Mouse (Mus musculus) adrenal gland, adult 2 months (tissue): ENCODE data around the gene Atpaf1. TPM values are rescaled to one million over a fixed set of nuclear protein-coding genes. Genes with fewer than 3 reads are reported as not detected.
A peak's percentile ranks its signal among the peaks of the same experiment; 100 is the strongest.

Source experiments
- DNase-seq: peaks from one replicate; pipeline ENCODE4 v3.0.0; 2021
- long read RNA-seq: library from polyadenylated mRNA; stranded (forward); transcript quantifications from one replicate; pipeline ENCODE4 v2.0.0, GENCODE M21; 2021
- polyA plus RNA-seq: library from polyadenylated mRNA; depleted of rRNA; stranded (reverse); fragments of >200 nt; gene quantifications from 2 replicates; pipeline ENCODE4 v1.2.3, GENCODE M21; 2012; rRNA removed
- total RNA-seq, 2 experiments: library from RNA; stranded (reverse); gene quantifications; 2 replicates each; pipeline ENCODE4 v1.2.3; 2021

Gene Atpaf1
- 10 to 100 TPM; 41.9 to 72.8 TPM for total RNA-seq
- 90.6 and 92.6 TPM in 2 replicates for polyA plus RNA-seq
- long read RNA-seq, transcript Atpaf1-203 (9 exons, 2,330 nt): major isoform, 40 of 44 reads
- long read RNA-seq, partial matches to known transcripts: 1 of 44 reads
- long read RNA-seq, other reads (novel, unspliced or antisense): 3 of 44 reads

DNA sequence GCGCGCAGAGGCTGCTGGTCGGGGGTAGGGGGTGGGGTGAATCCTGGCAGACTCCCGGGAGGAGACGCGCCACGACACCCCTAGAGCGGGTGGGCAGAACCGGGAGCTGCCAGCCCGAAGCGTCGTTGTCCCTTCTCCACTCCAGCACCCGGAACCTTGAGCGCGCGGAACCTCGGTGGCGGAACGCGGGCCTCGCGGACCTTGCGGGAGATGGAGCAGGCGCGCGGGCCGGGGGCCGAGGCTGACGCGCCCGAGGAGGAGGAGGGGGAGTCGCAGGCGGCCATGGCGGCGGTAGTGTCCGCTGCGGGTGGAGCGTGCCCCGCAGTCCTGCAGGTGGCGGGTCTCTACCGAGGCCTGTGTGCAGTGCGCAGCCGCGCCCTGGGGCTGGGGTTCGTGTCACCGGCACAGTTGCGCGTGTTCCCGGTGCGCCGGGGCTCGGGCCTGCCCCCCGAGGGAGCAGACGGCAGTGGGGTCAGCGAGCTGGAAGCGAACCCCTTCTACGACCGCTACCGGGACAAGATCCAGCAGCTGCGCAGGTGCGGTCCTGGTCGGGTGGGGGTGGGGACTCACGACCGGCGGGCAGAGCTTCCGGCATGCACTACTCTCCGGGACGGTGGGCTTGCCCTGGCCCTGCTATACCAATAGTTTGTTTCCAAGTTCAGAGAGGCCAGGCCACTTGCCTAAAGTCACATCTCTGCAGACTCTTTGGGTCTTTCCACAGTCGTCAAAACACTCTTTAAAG lies at the start of gene Atpaf1:
Gene Atpaf1 (plus strand): TSS at position 44 of the 742 bp plus-strand sequence.
- DNase-seq: peak; percentile 86

DNA sequence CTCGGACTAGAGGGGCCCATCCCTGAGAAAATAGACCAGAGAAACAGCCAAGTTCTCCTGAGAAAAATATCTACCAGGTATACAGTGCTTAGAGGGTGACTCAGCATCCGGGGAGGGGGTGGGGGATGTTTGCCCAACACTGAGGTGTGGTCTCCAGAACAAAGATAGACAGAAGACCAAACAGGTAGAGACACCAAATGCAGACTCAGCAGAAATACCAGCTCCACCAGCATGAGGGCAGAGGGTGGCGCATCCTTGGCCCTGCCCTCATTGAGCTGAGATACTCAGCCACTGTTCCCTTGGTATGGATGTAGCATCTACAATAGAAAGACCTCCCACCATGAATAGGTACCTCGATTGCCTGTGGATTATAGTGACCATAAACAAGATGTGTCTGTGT lies 49.7 kb upstream of the Atpaf1 start:
- no peak for DNase-seq

DNA sequence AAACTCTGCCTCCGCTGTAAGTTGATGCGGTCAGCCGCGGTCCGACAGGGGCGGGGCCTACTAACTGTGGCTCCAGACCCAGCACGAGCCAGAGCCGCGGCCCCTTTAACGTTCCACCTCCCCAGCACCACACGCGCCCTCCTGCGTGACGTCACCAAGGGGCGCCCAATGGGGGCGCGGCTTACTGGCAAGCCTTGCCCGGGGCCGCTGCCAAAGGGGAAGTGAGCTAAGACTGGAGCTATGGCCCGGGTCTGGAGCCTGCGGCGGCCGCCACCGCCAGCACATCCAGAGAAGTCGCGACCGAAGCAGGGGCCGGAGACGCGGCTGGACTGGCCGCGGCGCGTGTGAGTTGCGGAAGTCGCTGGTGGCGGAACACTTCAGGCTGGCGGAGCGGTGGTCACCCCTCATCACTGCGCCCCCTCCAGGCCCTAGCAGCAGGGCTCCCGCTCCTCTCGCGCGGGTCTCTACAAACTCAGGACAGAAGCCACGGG lies 47.0 kb upstream of the Atpaf1 start, which contains the start of gene Efcab14:
Gene Efcab14 (plus strand): TSS at position 194 of the 491 bp plus-strand sequence.
- peak; percentile 99 for DNase-seq

DNA sequence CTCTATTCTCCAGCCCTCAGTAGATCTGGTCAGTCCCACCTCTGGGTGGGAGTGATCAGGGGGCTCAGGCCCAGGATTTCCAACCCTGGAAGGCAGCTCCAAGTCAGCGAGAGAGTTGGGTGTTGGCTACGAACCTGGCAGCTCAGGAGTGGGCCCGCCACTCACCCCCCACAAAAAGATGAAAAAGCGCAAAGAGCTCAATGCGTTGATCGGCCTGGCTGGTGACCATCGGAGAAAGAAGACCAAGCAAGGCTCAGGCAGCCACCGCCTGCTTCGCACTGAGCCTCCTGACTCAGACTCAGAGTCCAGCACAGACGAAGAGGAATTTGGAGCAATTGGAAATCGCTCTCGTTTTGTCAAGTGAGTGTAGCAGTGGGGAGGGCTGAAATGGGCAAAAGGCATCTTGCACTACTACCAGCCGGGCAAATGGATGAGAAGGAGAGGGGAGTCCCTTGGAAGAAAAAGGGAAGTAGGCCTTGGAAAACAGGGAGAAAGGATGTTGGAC lies 46.1 kb upstream of the Atpaf1 start:
- peak; percentile 59 for DNase-seq

DNA sequence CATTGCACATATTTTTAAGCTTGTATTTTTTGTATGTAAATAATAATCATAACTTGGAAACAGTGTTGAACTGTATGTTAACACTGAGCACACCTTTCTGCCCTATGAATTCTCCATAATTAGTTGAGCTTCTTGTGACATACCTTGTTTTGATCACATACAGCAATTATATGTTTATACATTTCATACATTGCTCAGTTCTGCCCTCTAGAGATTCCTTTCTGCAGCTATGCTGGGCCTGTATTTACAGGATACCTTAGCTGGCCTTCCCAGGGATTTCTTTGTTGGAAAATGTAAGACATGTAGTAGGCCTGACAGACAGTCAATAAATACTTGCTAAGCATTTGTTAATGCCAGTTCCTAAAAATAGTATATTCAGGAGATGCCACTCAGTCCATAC lies 42.0 kb upstream of the Atpaf1 start:
- no peak for DNase-seq

DNA sequence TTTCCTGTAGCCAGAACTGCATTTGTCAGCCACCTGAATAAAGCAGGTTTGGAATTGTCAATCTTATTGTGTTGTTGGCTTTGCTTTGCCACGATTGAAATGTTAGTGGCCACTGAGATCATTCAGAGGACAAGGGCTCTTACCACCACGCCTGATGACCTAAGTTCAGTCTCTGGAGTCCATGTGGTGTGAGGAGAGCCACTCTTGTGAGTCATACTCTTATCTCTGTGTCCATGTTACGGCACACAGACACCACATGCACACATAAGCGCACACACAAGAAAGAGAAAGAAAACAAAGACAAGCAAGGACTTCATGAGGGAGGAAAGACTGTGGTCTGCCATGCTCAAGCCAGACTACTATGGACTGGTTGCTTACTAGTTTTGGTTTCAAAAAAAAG lies 41.5 kb upstream of the Atpaf1 start:
- peak; percentile 51 for DNase-seq

DNA sequence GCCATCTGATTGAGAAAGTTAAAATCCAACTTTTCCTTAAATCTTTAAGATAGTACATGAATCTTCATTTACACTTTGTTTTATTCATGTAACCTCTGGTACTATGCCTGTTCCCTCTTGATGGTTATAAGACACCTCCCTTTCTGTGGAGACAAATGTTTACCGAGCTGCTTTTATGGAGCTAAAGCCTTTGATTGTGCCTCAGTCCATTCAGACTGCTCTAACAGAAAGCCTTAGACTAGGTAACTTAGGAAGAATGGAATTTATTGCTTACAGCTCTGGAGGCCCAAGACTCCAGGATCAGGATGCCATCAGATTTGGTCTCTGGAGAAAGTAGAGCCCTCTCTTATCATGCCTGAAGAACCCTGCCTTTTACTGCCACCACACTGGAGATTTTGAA lies 36.4 kb upstream of the Atpaf1 start:
- DNase-seq: no peak

DNA sequence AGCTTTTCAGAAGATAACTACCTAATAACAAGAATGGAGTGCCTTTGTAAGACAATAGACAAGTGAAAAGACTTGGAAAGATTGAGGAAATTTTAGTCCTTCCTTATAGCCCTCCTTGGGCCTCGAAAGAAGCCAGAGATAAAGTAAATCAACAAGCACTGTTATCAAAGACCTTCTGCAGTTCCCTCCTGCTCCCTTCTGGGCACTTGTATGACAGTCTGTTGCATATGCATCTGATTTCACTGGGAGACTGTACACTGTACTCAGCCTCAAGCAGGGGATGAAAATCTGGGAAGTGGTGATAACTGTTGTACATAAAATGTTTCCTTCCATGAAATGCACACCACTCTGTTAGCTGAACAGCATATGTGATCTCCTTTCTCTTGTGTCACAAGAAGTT lies 35.3 kb upstream of the Atpaf1 start:
- no peak for DNase-seq

DNA sequence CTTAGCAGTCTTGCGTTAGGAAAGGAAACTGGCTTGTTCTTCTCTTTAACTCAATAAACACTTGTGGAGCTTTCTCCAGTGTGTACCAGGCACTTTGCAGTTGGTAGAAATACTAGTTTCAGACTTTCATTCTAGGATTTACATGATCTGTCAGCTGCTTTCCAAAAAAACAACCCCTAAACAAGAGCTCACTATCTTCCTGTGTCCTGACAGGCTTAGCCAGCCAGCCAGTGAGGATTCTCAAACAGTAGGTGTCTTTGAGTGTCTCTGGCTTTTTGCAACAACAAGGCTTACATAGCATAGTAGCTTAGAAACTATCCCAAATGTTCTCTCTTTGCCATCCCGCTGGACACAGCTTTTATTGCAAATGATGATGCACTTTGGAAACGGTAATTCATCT lies 30.5 kb upstream of the Atpaf1 start:
- no peak for DNase-seq

DNA sequence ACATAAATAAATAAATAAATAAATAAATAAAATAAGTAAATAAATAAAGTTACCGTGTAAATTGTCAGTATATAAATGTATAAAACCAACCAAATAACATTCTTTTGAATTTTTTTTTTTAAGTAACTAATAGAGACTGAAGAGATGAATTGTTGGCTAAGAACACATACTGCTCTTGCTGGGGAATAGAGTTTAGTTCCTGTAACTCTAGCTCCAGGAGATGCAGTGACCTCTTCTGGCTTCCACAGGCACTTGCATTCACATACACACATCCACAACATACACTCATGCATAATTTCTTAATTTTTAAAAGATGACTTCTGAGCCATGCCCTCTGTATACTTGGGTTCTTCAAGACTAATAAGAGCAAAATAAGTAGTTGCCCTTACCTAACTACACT lies 29.8 kb upstream of the Atpaf1 start:
- no peak for DNase-seq

DNA sequence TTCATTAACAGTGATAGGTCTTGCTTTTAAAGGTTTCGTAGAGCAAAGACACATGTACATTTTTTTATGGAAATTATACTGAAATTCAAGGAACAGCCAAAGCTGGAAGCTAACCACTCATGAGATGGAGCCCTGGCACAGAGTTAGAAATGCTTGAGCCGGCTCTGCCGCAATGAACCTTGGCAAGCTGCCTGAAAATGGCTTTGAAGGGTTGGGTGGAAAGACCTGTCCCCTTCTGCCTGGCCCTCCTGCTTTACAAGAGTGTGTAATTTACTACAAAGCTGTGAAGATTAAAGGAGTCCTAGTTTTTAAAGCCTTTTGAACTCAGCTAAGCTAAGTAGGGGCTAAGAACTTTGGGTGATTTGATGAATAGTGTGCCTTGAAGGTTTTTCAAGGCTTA lies 23.4 kb upstream of the Atpaf1 start:
- peak; percentile 78 for DNase-seq

DNA sequence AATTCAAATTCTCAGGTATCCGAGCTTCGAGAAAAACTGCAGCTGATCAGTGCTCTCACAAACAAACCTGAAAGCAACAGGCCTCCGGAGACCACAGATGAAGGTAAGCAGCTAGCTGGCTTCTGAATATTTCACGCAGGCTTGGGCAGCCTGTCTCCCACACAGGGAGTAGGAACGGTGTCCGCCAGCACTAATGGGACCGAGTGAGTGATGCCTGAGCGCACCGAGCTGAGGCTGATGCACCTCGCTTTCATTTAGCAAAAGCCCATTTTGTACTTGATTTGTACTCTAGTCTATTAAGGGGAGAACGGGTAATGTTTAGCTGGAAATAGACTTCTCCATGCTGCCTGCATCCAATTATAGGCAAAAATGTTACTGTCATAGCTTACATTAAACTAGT lies 20.0 kb upstream of the Atpaf1 start:
- DNase-seq: no peak

DNA sequence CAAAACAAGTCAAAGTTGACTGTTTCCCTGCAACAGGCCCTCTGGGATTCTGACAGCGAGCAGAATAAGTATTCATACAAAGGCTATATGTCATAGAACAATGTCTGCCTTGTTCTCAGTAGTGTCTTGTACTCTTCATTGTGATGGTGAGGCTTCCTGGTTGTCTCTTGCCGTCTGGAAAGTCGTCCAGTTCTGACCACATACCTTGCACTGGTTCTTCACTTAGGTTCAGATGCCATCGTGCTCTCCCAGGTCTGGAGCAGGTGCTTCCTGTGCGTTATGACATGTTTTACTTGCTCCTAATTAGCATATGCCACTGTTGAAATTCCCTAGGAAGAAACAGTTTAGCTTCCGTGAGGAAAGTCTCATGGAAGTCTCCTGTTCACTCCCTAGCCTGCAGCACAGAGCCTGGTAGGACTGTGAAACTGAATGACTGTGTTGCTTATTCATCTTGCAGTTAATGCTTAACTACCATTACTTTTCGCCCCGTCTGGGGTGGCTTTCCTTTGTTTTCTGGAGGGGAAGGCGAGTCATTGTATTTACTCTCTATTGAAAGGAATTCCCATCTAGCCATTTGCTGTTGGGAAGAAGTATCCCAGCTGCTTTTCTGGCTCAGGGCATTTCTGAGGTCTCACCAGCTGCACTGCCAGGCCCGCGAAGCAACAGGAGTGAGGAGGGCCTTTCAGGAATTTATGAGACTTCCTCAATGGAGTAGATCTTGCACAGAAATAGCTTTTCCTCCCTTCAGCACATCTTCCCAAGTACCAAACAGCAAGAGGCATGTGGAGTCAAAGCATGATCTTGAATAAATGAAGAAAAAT lies 16.8 kb upstream of the Atpaf1 start:
- no peak for DNase-seq

DNA sequence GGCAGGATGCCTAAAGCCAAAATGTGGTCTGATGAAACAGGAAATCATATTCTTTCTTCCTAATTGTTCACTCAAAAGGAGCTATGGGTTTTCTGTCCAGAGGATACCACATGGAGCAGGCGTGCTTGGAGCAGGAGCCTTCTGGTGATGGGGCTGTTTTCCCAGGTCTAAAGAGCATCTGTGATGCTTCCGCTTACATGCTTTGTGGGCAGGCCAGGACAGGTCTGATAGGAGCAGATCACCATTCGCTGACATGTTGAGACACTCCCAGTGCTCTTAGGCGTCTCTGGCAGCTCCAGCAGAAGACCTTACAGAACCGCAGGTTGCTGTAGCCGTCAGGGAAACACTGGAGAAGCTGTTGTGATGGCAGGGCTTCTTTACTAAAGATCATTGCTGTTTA lies 9.6 kb upstream of the Atpaf1 start:
- no peak for DNase-seq

DNA sequence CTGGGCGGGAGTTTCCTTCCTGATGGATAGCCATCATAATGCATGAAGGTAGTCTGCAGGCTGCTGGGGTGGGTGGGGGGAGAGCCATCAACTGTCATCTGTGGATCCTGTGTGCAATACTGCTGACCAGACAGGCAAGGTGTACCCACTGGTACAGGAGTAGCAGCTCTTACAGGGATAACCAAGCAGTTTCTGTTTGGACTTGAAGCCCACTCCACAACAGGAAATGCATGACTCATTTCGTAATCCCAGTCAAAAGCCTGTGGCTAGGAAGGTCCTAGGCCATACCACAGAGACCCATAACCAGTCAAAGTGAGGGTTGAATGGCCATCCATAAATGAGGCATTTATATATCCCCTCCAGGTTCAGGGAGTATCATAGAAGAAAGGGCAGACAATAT lies 7.0 kb upstream of the Atpaf1 start:
- DNase-seq: no peak

DNA sequence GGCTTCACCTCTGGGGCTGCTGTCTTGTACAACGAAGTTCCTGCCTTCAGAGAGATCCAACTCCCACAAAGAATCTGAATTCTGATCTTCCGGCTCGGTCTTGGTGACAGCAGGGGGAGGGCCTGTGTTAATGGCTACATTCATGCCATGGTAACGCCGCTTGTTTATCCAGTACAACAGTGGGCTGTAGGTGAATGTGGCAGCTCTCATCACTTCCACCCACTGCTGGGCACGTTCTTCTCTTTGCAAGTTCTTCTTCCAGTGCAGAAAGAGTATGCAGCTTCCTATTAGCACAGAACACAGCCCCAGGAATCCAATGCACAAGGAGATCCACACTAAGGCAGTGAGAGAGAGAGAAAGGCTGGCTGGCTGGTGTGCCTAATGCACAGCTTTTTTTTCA lies 4.3 kb upstream of the Atpaf1 start:
- no peak for DNase-seq

DNA sequence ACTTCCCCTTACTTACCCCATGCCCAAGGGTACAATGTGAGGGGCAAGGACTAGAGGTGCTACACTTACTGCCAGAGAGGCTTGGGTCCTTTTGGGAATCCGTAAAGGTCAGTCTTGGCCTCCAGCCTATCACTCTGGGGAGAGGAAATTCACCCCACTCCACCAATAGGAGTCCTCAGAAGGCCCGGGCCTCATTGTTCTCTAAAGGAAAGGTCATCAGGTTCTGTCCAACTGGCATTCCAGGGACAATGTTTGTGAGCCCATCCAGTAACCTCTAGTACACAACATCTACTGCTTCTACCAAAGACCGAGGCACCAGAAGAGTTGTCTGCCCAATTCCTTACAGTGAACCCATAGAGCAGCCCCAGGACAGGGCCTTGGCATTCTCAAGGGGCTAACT lies 3.7 kb upstream of the Atpaf1 start, which contains the start of gene Tex38:
Gene Tex38 (minus strand): TSS at position 101 of the 400 bp plus-strand sequence.
- no peak for DNase-seq

DNA sequence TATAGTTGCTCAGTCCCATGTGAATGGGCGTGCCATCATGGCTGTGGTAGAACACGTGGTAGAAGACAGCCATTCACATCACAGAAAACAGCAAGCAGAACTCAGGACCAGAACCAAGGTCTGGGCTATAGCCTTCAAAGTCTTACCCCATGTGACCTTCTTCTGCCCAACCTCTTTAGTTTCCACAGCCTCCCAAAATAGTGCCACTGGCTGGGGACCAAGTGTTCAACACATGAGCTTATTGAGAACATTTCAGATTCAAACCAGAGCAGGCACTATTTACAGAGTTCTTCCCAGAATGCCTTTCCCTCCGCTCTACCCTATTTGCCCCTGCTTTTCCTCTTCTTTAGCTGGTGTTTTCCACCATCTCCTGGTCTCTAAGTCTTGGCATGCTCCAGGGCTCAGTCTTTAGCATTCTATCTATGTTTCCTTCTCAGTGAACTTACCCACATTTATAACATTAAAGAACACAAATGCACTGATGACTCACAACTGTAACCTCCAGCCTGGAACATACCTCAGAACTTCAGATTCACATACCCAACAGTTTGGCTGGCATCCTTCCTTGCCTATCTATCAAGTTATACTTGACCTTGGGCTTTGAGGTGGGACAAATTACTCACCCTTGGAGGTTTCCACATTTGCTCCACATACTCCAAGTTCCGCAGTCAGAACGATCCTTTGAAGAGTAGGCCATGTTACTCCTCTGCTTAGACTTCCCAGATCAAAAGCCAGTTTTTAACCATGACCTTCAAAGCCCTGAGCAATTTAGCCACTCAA lies 2.4 kb upstream of the Atpaf1 start:
- peak; percentile 74 for DNase-seq

DNA sequence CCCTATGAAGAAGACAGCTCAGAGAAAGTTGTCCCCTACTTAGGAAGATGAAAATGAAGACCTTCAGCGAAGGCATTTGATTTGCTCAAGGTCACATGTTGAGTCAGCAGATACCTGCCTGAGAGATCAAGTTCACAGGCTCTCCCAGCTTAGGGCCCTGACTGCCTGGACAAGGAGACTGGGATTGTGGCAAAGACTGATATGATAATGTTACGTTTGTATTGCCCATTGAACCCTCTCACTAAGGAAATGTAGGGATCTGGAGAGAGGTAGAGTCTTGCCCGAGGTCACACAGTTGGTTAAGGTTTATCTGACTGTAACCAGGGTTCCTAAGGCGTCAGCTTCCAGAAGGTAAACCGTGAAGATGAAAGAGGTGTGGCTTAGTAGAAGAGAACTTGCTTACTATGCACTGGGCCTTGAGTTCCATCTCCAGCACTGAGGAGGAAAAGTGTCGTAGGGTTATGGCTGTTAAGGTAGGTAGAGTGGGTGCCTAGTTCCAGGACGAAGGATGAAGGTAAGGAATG lies 961 bp downstream of the Atpaf1 start:
- no peak for DNase-seq

DNA sequence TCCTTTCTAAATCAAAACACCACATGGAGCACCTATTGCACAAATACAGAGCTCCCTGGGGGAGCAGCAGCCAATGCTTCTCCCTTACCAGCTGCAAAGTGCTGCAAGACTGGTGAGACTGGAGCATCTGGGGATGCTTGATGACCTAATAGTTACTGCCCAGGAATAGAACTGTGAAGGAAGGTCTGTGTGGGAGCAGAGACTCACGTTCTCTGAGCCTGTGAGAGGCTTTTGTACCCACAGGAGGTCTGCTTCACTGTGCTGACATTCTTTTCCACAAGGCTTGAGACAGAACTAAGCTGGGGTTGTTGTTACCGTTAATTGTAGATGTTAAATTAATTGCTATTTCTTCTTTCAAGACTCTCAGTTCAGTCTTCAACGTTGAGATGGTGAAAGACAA lies 6.3 kb downstream of the Atpaf1 start:
- no peak for DNase-seq

DNA sequence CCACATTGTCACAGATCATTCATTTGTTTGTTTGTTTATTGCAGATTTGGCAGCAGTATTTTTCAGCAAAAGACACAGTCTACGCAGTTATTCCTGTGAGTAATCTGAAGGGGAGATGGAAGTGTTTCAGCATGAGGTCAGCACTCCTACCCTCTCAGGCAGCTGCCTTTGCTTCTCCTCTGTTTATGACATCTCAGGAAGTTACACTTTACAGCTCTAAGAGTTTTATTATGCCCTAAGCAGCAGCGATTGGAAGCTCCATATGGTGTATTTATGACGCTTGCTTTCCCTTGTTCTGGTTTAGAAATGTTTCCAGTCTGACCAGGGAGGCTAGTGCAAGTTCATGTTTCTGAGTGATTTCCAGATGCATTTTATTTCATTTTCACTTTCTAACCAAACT lies 10.7 kb downstream of the Atpaf1 start:
- DNase-seq: no peak

DNA sequence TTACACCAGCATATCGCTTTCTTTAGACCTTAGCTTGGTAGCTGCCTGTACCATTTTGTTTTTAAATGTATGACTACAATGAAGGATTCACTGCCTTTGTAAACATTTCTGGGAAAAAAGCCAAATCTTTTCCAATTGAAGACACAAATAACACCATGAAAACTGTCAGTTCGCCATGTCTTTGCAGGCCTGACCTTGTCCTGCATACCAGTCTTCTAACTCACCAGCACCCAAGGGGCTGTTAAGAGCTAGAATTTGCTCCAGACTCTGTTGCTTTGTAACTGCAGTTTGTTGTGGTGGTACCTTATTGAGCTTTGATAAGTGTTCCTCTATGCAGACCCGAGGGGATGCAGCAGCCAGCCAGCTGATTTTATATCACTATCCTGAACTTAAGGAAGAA lies 15.4 kb downstream of the Atpaf1 start:
- peak; percentile 73 for DNase-seq
